Mouse (Mus musculus) frontal cortex, postnatal 36 days (tissue): Measurements from ENCODE around the gene Colgalt1.

ENCODE experiments used
- DNase-seq, 2 experiments: peaks; one replicate each; pipeline ENCODE4 v3.0.0; 2022; ENCODE audit warnings: low spot score in 2 of 2

The Colgalt1 gene

DNA sequence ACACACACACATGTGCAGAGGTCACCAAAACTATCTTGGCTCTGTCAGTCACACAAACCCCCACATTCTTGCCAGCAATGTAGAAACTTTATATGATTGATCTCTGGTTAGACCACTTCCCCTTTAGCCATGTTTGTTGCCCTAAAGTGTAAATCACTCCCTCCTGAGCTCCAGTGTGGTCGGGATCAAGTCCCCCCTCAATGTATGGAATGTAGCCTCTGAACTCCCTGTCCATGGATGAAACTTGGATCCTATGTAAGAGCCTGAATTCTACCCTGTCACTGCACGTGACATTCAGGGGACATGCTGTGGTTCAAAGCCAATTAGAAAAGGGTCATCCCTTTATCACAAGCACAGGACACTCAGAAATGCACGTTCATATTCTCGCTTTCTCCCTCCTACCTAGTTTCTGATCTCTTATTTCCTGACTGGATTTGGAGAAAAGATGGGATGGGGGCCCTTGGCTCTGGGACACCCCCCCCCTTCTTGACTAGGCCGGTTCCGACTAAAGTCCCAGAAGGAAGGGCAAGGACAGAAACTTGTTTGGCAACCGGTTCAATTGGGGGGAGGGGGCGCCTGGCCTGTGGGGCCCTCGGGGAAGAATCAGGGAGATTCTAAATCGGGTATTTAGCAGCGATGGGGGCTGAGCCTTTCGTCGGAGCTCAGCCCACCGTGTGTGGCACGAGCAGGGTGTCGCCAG is 17.7 kb downstream of the Colgalt1 start:
- no peak for DNase-seq

DNA sequence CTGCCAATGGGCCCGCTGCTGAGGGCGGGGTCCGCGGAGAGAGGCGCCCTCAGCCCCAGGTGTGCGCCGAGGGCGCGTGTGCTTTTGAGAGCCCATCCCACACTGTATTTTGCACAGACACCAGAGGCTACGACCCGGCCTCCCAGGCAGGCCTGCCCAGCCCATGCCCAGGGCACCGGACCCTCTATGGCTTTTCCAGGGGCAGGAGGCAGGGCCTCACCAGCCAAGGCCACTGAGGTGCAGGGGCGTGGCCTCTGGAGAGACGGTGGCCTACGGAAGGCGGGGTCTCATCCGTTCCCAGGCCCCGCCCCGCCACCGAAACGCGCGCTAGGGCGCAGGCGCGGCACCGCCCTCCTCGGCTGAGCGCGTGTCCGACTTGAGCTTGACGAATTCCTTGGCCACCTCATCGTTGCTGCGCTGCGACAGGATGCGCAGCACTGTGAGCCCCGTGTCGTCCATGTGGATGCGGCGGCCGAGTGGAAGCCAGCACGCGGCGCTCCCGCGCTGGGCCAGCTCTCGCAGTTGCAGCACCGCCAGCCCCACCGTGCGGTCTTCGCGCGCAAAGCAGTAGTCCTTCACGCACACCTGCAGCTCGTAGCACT is 18.4 kb downstream of the Colgalt1 start:
- peak; percentile 80 to 92 for DNase-seq

DNA sequence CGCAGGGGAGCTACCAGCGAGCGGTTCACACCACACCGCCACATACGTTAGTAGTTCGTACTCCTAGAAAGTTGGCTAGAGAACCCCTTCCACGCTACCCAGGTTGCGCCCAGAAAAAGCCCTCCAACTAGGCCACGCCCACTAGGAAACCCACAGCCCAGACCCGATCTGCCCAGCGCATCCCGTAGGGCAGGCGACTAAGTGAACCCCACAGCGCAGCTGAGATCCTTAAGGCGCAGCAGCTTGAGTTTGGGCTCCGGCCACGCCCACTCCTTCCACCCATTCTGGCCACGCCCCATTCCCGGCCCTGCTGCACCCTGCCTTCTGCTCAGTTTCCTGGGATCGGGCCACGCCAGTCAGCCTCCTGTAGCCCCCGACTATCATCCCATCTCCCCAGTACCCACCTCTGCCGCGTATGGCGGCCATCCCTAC is 19.0 kb downstream of the Colgalt1 start:
- DNase-seq, result no peak

DNA sequence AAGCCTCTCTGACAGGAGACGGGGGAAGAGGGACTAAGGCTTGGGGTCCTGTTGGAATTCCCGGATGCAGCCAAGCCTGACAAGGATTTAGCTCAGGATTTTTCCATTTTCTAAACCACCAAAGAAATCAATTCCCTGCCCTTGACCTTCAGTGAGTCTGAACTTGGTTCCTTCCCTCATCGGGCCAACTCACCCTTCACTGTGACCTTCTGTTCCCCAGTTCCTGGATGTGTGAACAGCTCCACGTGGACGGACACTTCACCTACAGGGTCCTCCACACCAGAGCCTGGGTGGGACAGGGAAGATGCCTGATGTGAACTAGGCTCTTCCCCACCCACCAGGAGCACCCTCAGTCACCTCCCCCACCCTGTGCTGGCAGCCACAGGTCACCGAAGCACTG is 20.0 kb downstream of the Colgalt1 start:
- DNase-seq, result no peak

DNA sequence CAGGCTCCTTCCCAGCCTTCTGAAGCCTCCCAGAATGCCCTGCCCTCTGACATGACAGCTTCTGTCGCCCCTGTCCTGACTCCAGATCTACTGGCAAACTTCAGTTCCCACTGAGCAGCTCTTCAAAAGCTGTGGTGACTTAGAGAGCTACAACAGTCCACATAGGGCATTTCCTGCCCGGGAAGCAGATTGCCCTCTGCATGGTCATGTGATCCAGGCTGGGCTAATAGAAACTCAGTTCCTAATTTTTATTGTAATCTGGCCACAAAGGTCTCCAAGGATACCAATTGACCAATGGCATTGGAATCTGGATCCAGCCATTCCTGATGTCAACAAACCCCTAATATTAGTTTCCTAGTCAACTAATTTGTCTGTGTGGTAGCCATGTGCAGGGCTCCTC is 21.1 kb downstream of the Colgalt1 start:
- no peak for DNase-seq

DNA sequence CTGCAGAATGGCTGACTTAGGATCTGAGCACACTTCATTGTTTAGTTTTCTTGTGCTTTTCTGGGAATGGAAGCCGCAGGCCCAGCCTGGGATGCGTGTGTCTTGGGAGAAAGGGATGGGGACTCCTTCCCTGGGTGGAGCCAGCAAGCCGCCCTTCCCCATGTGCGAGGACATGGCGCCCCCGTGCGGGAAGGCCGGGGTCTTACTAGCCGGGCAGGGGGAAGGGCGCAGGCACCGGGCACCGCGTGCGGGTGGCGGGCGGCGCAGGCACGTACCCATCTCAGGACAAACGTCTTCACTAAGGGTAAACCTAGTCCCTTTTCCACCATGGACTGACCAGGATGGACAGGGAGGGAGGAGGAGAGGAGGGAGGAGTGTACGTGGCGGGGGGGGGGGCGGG is 22.4 kb downstream of the Colgalt1 start:
- no peak for DNase-seq

DNA sequence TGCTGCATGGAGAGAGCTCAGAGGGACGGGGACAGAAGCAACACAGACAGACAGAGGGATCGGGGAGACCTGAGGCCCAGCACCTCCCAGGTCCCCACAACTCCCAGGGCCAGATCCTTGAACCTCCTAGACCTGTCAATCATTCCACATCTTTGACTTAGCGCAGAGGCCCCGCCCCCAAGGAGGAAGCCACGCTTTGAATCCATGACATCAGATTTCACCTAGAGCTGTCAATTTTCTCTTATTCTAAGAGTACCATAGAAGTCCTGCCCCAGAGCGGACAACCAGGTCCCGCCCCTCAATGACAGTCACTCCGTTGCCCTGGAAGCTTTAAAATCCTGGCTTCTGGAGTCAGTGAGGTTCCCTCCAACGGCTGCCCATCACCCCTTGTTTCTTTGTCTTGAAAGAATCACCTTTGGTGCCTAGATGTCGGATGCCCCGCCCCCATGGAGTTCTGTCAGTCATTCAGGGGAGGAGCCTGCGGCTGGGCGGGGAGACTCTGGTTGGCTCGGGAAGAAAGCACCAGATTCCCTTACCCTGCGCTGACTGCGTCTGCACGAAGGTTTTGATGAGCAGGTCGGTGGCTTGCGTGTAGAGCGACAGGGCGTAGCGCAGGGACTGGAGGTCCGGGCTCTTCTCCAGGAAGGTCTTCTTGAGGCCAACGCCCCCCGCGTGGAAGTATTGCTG is 23.3 kb downstream of the Colgalt1 start:
- DNase-seq, result no peak

DNA sequence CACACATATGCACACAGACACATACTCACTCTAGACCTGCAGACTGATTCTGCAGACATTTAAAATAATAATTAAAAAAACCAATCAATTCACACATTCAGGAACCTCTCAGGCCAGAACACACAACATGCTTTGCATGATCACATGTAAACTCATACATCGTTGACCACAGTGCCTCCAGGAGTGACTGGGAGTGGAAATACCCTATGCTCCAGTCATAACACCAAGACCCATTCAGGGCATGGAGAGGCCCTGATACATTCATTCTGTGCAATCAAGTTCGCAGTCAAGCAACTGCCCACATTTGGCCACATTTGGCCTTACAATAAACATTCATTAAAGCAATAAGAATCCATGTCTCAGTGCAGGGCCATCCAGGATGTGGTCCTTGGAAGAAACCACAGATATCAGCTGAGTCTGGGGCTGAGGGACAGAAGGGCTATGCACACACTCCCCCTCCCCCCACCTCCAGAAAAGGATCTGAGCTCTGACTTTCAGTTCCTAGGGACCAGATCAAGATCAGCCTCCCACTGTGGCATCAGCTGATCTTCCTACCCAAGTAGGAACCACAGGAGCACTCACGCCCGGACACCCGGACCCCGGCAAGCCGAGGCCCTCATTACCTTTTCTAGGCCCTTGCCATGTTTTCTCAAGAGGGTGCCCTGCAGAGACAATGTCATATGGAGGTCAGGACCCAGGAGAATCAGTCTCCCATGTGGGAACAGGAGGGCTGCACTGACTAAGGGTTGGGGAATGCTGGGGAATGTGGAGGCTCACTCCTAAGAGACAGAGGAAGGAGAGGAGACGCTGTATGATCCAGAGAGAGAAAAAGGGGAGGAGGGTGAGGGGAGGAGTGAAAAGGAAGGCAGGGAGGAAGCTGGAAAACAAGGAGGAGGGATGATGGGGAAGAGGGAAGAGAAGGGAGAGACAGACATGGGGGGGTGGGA is 26.6 kb downstream of the Colgalt1 start:
- no peak for DNase-seq

DNA sequence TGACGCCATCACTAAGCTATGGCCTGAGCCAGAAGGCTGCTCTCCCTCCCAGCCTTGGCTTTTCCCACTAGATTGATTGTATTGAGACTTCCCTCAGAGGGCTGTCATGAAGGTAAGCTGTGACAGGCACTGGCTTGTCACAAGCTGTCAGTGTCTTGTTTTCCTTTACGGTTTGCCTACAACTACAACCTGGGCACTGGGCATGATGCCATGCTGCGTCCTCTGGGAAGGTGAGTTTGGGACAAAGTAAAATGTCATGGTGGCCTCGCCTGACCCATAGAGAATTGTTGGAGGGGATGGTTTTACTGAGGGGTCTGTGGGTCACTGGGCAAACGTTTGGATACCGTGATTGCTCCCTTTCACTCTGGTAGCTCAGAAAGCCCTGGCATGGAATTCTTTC is 27.5 kb downstream of the Colgalt1 start:
- DNase-seq, result no peak

DNA sequence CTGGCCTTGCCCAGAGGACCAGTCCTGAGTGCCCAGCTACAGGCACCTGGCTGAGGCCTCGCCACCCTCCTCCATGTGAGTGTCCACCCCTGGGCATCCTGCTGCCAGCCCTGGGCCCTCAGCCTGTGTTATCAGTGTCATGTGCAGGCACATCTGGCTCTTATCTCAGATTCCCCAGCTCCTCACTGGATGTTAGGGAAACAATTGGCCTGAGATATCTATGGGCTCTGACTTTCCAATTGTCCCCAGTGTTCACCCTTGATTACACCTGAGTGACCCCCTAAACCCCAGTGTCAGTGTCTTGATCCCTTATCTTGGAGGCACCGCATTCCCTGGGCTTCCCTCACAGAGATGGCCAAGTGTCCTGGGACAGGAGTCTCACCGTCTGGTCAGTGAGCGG is 28.5 kb downstream of the Colgalt1 start:
- DNase-seq, result no peak

DNA sequence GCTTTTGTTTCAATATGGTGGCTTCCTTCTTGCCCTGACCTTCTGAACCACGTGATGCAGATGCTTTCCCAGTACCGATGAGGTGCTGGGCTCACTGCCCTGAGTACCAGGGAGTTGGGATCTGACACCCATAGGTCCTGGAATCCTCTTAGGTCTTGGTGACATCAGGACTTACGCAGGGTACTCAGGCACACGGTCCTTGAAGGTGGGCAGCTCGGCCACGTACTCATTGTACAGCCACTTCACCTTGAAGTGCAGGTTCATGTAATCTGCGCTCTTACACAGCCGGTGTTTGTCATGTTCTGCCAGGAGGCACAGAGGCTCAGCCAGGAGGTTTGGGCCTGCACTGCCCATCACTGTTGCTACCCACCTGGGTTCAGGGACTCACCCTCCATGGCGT is 34.7 kb downstream of the Colgalt1 start:
- no peak for DNase-seq

DNA sequence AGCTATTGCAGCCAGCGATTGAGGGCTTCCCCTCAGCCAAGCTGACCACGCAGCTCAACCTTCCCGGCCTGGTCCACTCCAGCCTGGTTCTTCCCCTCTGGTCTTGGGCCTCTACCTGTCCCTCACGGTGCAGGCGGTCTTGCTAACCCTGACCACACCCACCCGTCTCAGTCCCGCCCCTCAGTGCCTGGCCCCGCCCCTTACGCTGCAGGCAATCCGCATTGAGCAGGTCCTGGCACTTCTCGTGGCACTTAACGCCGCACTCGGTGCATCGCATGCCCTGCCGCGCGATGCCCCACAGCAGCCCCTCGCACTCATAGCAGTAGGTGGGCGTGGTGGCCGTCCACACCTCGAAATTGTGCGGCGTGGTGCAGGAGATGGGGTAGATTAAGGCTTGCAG is 43.8 kb downstream of the Colgalt1 start:
- no peak for DNase-seq

DNA sequence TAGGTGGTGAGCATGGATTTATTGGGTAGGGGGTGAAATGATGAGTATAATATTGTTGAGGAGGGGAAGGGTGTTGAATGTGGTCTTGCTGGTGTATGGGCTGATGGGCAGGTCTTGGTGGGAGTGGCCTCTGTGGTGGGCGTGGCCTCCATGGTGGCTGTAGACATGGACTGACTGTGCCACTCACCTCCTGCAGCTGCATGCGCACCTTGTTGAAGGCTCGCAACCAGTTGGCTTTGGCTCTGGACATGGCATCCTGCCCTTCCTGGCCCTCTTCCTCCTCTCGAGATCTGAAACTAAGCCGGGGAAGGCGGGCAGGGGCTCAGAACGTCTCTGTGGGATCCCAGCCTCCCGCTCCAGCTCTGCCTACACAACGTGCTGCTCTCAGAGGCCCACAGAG is 47.0 kb downstream of the Colgalt1 start:
- no peak for DNase-seq

DNA sequence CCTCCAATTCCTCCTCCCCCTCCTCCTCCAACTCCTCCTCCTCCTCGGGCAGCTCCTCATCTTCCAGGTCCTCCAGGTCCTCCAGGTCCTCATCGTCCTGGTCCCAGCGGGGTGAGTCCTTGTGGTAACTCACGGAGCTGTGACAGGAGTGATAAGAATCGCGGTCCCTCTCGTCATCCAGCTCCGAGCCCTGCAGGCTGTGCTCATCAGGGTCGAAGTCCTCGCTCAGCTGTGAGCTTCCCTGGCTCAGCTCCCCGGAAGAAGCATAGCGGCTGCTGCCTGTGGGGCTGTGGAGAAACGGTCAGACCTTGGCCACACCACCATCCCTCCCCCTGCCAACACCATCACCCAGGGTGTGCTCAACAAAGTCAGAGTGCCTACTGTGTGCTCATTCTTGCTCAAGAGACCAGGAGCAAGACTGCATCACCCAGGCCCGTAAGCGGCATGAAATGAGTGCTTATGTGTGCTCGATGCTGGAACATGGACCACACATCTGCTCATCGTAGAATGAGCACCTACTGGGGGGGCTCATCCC is 47.8 kb downstream of the Colgalt1 start:
- no peak for DNase-seq

DNA sequence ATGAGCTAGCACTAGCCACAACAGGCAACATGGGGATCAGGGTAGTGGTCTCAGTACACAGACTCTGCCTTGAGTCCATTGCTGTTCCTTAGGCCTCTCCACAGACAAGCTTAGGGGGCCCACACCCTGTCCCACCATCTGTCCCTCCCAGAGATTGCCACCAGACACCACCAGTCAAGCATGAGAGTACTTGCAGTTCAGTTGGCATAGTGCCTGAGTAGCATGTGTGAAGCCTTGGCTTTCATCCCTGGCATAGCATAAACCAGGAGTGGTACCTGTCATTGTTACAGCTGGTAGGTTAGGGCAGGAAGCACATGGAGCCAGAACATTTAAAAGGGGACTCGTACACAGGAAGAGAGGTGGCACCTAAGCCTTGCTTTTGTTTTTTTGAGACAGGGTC is 49.0 kb downstream of the Colgalt1 start:
- no peak for DNase-seq

DNA sequence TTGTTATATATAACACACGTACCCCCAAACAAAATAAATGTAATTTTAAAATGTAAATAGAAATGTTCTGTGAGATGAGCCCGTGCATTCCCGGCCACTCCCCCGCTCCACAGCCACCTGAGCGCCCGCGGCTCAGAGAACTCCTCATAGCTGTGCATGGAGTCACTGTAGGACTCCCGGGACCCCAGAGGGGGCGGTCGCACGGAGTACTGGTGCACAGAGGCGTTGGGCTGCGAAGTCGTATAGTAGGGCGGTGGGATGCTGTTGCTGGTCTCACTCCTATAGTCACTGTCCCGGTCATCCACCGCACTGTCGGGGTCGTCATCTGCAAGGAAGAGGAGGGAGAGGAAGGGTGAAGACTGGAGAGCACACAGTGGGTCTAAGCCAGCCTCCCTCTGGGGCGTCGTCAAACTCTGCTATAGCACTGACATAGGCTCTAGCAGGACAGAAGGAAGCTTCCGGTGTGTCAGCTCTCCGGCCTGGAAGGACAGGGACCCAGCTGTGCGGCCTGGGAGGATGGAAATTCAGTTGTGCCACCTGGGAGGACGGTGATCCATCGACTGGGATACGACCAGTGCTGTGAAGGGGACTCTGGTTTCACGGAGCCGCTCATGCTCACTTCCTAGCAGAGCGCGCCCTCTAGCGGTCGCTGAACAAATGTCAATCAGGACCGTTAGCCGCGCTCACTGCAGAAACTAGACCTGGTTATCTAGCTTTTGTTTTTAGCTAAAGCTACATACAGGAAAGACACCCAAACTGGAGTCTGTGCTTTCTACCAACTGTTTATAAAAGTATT is 49.7 kb downstream of the Colgalt1 start:
- peak; percentile 75 to 91 for DNase-seq

DNA sequence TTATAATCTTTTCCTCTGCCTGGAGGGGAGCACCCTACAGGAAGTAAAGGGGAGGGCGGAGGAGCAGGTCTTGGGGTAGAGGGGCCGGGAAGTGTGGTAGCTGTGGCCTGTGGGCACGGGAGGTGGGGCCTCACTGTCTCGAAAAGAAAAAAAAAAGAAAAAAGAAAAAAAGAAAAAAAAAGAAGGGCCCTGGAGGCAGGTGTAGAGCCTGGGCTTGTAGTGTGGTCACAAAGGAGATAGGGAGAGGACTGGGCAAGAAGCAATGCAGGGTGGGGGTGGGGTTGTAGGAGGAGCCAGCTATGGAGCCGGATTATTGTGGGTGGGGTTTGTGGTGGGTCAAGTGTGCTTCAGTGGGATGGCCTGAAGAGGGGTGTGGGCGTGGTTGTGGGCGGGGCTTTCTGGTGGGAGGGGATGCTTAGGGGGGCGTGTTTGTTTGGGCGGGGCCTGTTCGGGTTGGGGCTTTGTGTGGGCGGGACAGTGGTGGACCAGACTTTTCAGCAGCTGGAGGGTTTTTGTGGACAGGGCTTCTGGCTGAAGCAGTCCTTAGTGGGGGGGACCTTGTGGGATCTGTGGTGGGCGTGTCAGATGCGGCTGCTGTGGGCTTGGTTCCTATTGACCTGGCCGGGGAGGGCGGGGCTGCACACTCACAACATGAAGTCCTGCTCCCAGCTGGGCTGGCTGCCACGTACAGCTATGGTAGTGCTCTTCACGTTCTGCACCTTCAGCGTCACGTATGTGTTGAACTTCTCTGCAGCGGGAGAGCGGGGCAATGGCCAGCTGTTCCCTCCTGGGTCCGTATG is 54.7 kb downstream of the Colgalt1 start:
- no peak for DNase-seq

DNA sequence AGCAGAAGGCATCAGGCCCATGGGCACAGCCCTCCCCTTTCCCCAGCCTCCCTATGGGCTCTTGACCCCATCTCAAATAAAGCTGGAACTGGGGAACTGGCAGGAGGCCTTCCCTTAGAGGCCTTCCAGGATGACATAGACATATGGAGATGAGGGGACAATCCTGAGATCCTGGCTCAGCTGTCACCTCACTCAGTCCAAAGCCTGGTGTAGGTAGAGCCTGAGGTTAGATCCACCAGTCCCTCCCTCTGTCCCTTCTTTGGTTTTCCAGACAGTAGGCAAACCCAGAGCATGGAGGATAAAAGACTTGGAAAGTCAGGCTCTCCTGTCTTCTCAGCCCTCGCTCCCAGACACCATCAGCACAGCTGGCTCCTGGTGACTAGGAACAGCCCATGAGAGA is 56.1 kb downstream of the Colgalt1 start:
- DNase-seq, result no peak

DNA sequence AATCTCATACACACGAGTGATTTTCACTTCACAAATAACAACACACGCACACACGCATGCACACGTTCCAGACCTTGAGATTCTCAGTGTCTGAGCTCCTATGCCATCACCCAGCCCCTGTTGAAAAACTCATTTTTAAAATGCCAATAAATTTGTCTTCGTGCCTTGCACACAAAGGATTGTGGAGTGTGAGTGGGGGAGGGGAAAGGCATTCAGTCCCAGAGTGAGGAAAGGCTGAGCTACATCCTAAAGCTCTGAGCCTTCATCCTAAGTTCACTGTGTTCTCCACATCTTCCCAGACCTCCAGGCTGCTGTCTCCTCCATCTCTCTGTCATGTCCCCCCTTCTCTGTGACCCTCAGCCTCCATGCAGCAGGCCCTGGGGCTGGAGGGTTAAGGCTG is 56.5 kb downstream of the Colgalt1 start:
- peak in 1 of 2 experiments; percentile 20 for DNase-seq
